In genomic region chr5:24963776-24964175, GRCm38 (mm10) we compare ENCODE assay signal across 10 mouse cellular contexts.
DNase-seq lines count a peak whose midpoint lies in the region; ATAC-seq and TF ChIP-seq lines count a peak whose summit lies in the region.
"Had no signal": no experiment of that assay in that cellular context is flagged by ENCODE, and none has a peak within 500 bp of the region (broad histone marks: within the 10 kb centered on the region; RNA-seq: fewer than 3 reads in every experiment).

No protein-coding gene starts in this region.

- peak overlapping the region; percentile 56 for H3K27ac ChIP-seq in gastrocnemius, adult 2 months
- H3K27ac ChIP-seq in limb, embryonic 10.5 days: no peak overlapping the region
- H3K27ac ChIP-seq in midbrain, embryonic 13.5 days: no peak overlapping the region
- H3K27ac ChIP-seq in left cerebral cortex, adult 2 months: no peak overlapping the region
- H3K27ac ChIP-seq: limb, embryonic 12.5 days; stomach, embryonic 15.5 days had no signal

- peak; percentile 54 for DNase-seq in left cerebral cortex, postnatal 4 days
- no peak for DNase-seq in left cerebral cortex, postnatal 10 days (ENCODE audit: extremely low spot score in 1 of 2, low spot score in 2 of 2)
- peak; percentile 88 for DNase-seq in gastrocnemius, adult 2 months
- peak; percentile 30 for DNase-seq in heart, postnatal 25 days (ENCODE audit: low spot score)
- no peak for DNase-seq in limb, embryonic 10.5 days (ENCODE audit: low spot score)
- no peak for DNase-seq in left cerebral cortex, adult 2 months (ENCODE audit: extremely low spot score in 1 of 2, low spot score in 2 of 2)

- no peaks in the 10 kb centered on the region for H3K4me1 ChIP-seq in limb, embryonic 10.5 days
- peaks cover 8% of the 10 kb centered on the region for H3K4me1 ChIP-seq in midbrain, embryonic 13.5 days (replicated peaks)
- H3K4me1 ChIP-seq: limb, embryonic 12.5 days; stomach, embryonic 15.5 days had no signal

- WGBS in limb, embryonic 10.5 days: 84% methylated on average over 4 of the region's 4 CpGs
- WGBS in midbrain, embryonic 13.5 days: 66% methylated on average over 4 of the region's 4 CpGs

- ATAC-seq in megakaryocyte progenitor cell, adult 5-6 weeks (replicated peaks; ENCODE audit: poor library complexity): peak; percentile 30
- no peak for ATAC-seq in midbrain, embryonic 13.5 days

- H3K9me3 ChIP-seq in limb, embryonic 10.5 days (replicated peaks): no peaks in the 10 kb centered on the region
- no peaks in the 10 kb centered on the region for H3K9me3 ChIP-seq in midbrain, embryonic 13.5 days
- H3K9me3 ChIP-seq: limb, embryonic 12.5 days; stomach, embryonic 15.5 days had no signal

- no peak overlapping the region for H3K4me2 ChIP-seq in midbrain, embryonic 13.5 days (replicated peaks)
- H3K4me2 ChIP-seq: limb, embryonic 12.5 days; stomach, embryonic 15.5 days had no signal

- H3K4me3 ChIP-seq in gastrocnemius, adult 2 months: no peak overlapping the region
- no peak overlapping the region for H3K4me3 ChIP-seq in limb, embryonic 10.5 days
- no peak overlapping the region for H3K4me3 ChIP-seq in midbrain, embryonic 13.5 days (replicated peaks)
- H3K4me3 ChIP-seq in left cerebral cortex, adult 2 months: no peak overlapping the region
- H3K4me3 ChIP-seq: limb, embryonic 12.5 days; stomach, embryonic 15.5 days had no signal

- H3K27me3 ChIP-seq in limb, embryonic 10.5 days (ENCODE audit: low read depth, poor library complexity, severe bottlenecking): no peaks in the 10 kb centered on the region
- H3K27me3 ChIP-seq in midbrain, embryonic 13.5 days: no peaks in the 10 kb centered on the region
- H3K27me3 ChIP-seq: limb, embryonic 12.5 days; stomach, embryonic 15.5 days had no signal

- intact Hi-C loops in left cerebral cortex, postnatal 4 days (cut with DNase I): no loop called here
- intact Hi-C loops in left cerebral cortex, postnatal 10 days (cut with DNase I): no loop called here
- intact Hi-C loops in gastrocnemius, adult 2 months (cut with DNase I): no loop called here
- intact Hi-C loops in heart, postnatal 25 days (cut with DNase I): no loop called here
- intact Hi-C loops in left cerebral cortex, adult 2 months (cut with DNase I): no loop called here

- no peak for TF ChIP-seq CTCF in gastrocnemius, adult 2 months (IDR thresholded peaks at IDR 0.05)
- TF ChIP-seq CTCF in left cerebral cortex, adult 2 months (IDR thresholded peaks at IDR 0.05): no peak

- H3K9ac ChIP-seq in midbrain, embryonic 13.5 days (replicated peaks): no peak overlapping the region
- H3K9ac ChIP-seq: limb, embryonic 12.5 days; stomach, embryonic 15.5 days had no signal

- no peaks in the 10 kb centered on the region for H3K36me3 ChIP-seq in limb, embryonic 10.5 days
- no peaks in the 10 kb centered on the region for H3K36me3 ChIP-seq in midbrain, embryonic 13.5 days
- H3K36me3 ChIP-seq: limb, embryonic 12.5 days; stomach, embryonic 15.5 days had no signal

Comparison
In these comparisons a context has a peak if more than half of its experiments do, and no peak if none do; other contexts are left out.
1. DNase-seq: peak in left cerebral cortex, postnatal 4 days (single experiment), gastrocnemius, adult 2 months (single experiment) and heart, postnatal 25 days (single experiment); none in left cerebral cortex, postnatal 10 days (0 of 2), limb, embryonic 10.5 days (single experiment) and left cerebral cortex, adult 2 months (0 of 2).